18 mouse cellular contexts compared by ENCODE assay signal in genomic region chr16:43489362-43489761, GRCm38 (mm10).
"Had no signal": no experiment of that assay in that cellular context is flagged by ENCODE, and none has a peak within 500 bp of the region (broad histone marks: within the 10 kb centered on the region; RNA-seq: fewer than 3 reads in every experiment).

No protein-coding gene starts in this region.

- H3K9me3 ChIP-seq: midbrain, embryonic 10.5 days; midbrain, embryonic 12.5 days; neural tube, embryonic 13.5 days; neural tube, embryonic 15.5 days had no signal

- H3K27me3 ChIP-seq: midbrain, embryonic 12.5 days; neural tube, embryonic 13.5 days; neural tube, embryonic 15.5 days had no signal

- DNase-seq: lung, adult 18-20 months; lung, embryonic 14.5 days; lung, postnatal 10 days; lung, postnatal 4 days; midbrain, embryonic 14.5 days; retina, postnatal 1 day; right cerebral cortex, adult 18-20 months; right cerebral cortex, postnatal 25 days; right cerebral cortex, postnatal 4 days; spleen, adult 18-20 months; thymus, adult 2 months; thymus, postnatal 25 days; thymus, postnatal 4 days had no signal

- H3K9ac ChIP-seq: lung, embryonic 14.5 days; midbrain, embryonic 12.5 days; neural tube, embryonic 13.5 days; neural tube, embryonic 15.5 days had no signal

- H3K4me2 ChIP-seq: lung, embryonic 14.5 days; midbrain, embryonic 12.5 days; neural tube, embryonic 13.5 days; neural tube, embryonic 15.5 days had no signal

- H3K27ac ChIP-seq: midbrain, embryonic 10.5 days; midbrain, embryonic 12.5 days; neural tube, embryonic 13.5 days; neural tube, embryonic 15.5 days had no signal

- H3K4me1 ChIP-seq: neural tube, embryonic 13.5 days; neural tube, embryonic 15.5 days had no signal

- H3K36me3 ChIP-seq: midbrain, embryonic 10.5 days; midbrain, embryonic 12.5 days; neural tube, embryonic 13.5 days; neural tube, embryonic 15.5 days had no signal

- H3K4me3 ChIP-seq: midbrain, embryonic 10.5 days; midbrain, embryonic 12.5 days; myocyte; neural tube, embryonic 13.5 days; neural tube, embryonic 15.5 days had no signal
